Mouse (Mus musculus) heart, postnatal 0 days (tissue): ENCODE measurements around the gene Fxyd5. TPM values are rescaled to one million over a fixed set of nuclear protein-coding genes. Genes with fewer than 3 reads are reported as not detected.

Experiments
- ATAC-seq: fragments of 200-750 bp; cut with Nextera tagmentation; 2 replicates; pipeline ENCODE4 v1.8.0; 2017; ENCODE audit warnings: low read depth, moderate number of reproducible peaks, moderate library complexity; ENCODE audit not compliant: insufficient read depth
- DNase-seq: peaks from one replicate; pipeline ENCODE4 v3.0.0-alpha.2; 2016; ENCODE audit warnings: low spot score
- H3K27ac ChIP-seq: fragments of 300-500 bp; sonication (generic); 2 replicates; pipeline ENCODE4 v1.5.1; 2014; ENCODE audit warnings: low read depth, mild to moderate bottlenecking
- H3K27me3 ChIP-seq: fragments of 300-500 bp; sonication (generic); 2 replicates; pipeline ENCODE4 v1.6.1; 2014; ENCODE audit warnings: low read length, mixed read lengths; ENCODE audit not compliant: control insufficient read depth, insufficient read depth
- H3K36me3 ChIP-seq: fragments of 300-500 bp; sonication (generic); replicated peaks from 2 replicates; pipeline ENCODE4 v1.6.1; 2014; ENCODE audit warnings: low read length, mixed read lengths; ENCODE audit not compliant: control insufficient read depth, insufficient read depth
- H3K4me1 ChIP-seq: fragments of 300-500 bp; sonication (generic); 2 replicates; pipeline ENCODE4 v1.6.1; 2014; ENCODE audit warnings: antibody characterized with exemption; ENCODE audit not compliant: control insufficient read depth, insufficient read depth
- H3K4me2 ChIP-seq: fragments of 300-500 bp; sonication (generic); 2 replicates; pipeline ENCODE4 v1.6.1; 2014; ENCODE audit warnings: low read depth, mild to moderate bottlenecking, low read length, moderate library complexity
- H3K4me3 ChIP-seq: fragments of 300-500 bp; sonication (generic); 2 replicates; pipeline ENCODE4 v1.5.1; 2014; ENCODE audit warnings: low read depth, low read length
- H3K9ac ChIP-seq: fragments of 300-500 bp; sonication (generic); replicated peaks from 2 replicates; pipeline ENCODE4 v1.6.1; 2014; ENCODE audit warnings: low read depth, low read length, mixed read lengths
- H3K9me3 ChIP-seq: fragments of 300-500 bp; sonication (generic); replicated peaks from 2 replicates; pipeline ENCODE4 v1.6.1; 2016; ENCODE audit warnings: low read length; ENCODE audit not compliant: control insufficient read depth
- CTCF ChIP-seq: IDR thresholded peaks from 2 replicates; pipeline ENCODE4 v1.5.1; 2016; ENCODE audit warnings: antibody characterized with exemption, control low read depth, low read depth
- EP300 ChIP-seq: IDR thresholded peaks from 2 replicates; pipeline ENCODE4 v1.6.1; 2016; ENCODE audit warnings: antibody characterized with exemption, low read depth
- WGBS: fragments of 180-500 bp; shearing (Covaris S2); extraction: QIAGEN DNeasy Blood & Tissue Kit; methylation state at CpG from one replicate; pipeline ENCODE4 v1.1.7; 2014; 5-methylcytosine and 5-hydroxymethylcytosine counted together
- polyA plus RNA-seq: library from polyadenylated mRNA; unstranded; fragments of >200 nt; fragmentation: Nextera tagmentation; extraction: Ambion mirVana; gene quantifications from 2 replicates; pipeline ENCODE4 v1.2.1, GENCODE M21; 2015
- total RNA-seq: library from RNA; depleted of rRNA; stranded (reverse); fragments of >200 nt; gene quantifications from 2 replicates; pipeline ENCODE4 v1.2.3, GENCODE M21; 2014; ENCODE audit warnings: low replicate concordance

Gene Fxyd5
- total and polyA plus RNA-seq, 2 experiments from 2014 or later: 46.4 to 69.7 TPM

DNA sequence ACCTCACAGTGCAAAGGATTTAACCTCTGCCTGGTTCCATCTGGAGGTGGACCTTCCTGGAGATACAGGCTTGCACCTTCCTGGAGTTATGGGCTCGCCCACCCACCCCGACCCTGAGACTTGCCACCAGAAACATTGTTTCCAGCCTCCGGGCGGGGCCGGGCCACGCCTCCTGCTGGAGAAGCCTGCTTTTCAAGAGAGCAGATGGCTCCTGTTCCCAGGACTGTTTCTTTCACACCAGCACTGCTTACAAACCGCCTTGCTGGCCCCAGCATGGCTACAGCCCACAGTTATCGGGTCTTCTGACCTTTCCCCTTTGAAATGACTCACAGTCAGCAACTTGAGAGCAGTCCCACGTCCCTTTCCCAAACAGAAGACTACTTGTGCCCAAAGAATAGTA lies 30.0 kb upstream of the Fxyd5 start:
- TF ChIP-seq EP300 (no peak), CTCF (no peak)
- DNase-seq: no peak
- Histone ChIP-seq H3K9ac (no peak overlapping the region), H3K27ac (no peak overlapping the region), H3K4me1 (no peaks in the 10 kb centered on the region), H3K4me2 (no peak overlapping the region), H3K36me3 (no peaks in the 10 kb centered on the region), H3K4me3 (no peak overlapping the region), H3K27me3 (no peaks in the 10 kb centered on the region), H3K9me3 (no peaks in the 10 kb centered on the region)
- no peak for ATAC-seq
- 55% methylated on average over 9 of the region's 9 CpGs for WGBS

- H3K27me3 ChIP-seq: no peaks in the 10 kb centered on the region
- H3K27ac ChIP-seq: no peak overlapping the region
- H3K4me2 ChIP-seq: no peak overlapping the region
- no peaks in the 10 kb centered on the region for H3K4me1 ChIP-seq
- no peak for ATAC-seq
- no peak for DNase-seq
- whole genome bisulfite sequencing: 77% methylated on average over 6 of the region's 6 CpGs
- no peaks in the 10 kb centered on the region for H3K36me3 ChIP-seq
- no peak overlapping the region for H3K9ac ChIP-seq
- TF ChIP-seq EP300: no peak
- no peak for TF ChIP-seq CTCF
- no peaks in the 10 kb centered on the region for H3K9me3 ChIP-seq
- H3K4me3 ChIP-seq: no peak overlapping the region
Measured at GRCm38 (mm10) chr7:31070324-31070723, 28.0 kb upstream of the Fxyd5 start.

- no peaks in the 10 kb centered on the region for H3K27me3 ChIP-seq
- DNase-seq (no peak), ATAC-seq (no peak)
- H3K9me3 ChIP-seq: no peaks in the 10 kb centered on the region
- H3K27ac ChIP-seq: no peak overlapping the region
- H3K4me1 ChIP-seq: no peaks in the 10 kb centered on the region
- H3K4me2 ChIP-seq: no peak overlapping the region
- 75% methylated on average over 14 of the region's 14 CpGs for WGBS
- no peak for TF ChIP-seq CTCF
- TF ChIP-seq EP300: no peak
- H3K36me3 ChIP-seq: no peaks in the 10 kb centered on the region
- H3K4me3 ChIP-seq: no peak overlapping the region
- H3K9ac ChIP-seq: no peak overlapping the region
Measured at GRCm38 (mm10) chr7:31069491-31069890, 27.2 kb upstream of the Fxyd5 start.

DNA sequence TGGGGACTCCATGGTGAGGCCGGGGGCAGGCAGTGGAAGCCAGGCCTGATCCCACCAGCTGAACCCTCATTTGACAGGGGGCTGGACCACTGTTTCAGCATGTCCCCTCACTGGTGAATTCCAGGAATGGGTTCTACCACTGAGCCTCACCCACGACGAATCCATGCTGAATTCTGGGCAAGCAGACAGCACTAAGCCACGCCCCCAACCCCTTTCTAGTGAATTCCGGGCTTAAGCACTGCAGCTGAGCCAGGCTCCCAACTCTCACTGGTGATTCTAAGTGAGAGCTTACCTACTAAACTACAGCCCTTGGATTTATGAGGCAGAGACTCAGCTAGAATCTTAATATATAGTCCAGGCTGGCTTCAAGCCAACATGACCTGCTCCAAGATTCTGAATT lies 25.6 kb upstream of the Fxyd5 start:
- no peak overlapping the region for H3K4me2 ChIP-seq
- DNase-seq (no peak), ATAC-seq (no peak)
- H3K4me1 ChIP-seq: no peaks in the 10 kb centered on the region
- no peak overlapping the region for H3K4me3 ChIP-seq
- H3K27me3 ChIP-seq: no peaks in the 10 kb centered on the region
- no peaks in the 10 kb centered on the region for H3K36me3 ChIP-seq
- no peaks in the 10 kb centered on the region for H3K9me3 ChIP-seq
- no peak for TF ChIP-seq CTCF
- no peak for TF ChIP-seq EP300
- WGBS: 30% methylated on average over 5 of the region's 5 CpGs
- H3K9ac ChIP-seq: no peak overlapping the region
- no peak overlapping the region for H3K27ac ChIP-seq

- no peaks in the 10 kb centered on the region for H3K36me3 ChIP-seq
- whole genome bisulfite sequencing: 70% methylated on average over 12 of the region's 12 CpGs
- H3K9ac ChIP-seq: no peak overlapping the region
- no peaks in the 10 kb centered on the region for H3K9me3 ChIP-seq
- no peaks in the 10 kb centered on the region for H3K4me1 ChIP-seq
- H3K27ac ChIP-seq: no peak overlapping the region
- no peak overlapping the region for H3K4me3 ChIP-seq
- ATAC-seq (no peak), DNase-seq (no peak)
- H3K27me3 ChIP-seq: no peaks in the 10 kb centered on the region
- no peak for TF ChIP-seq CTCF
- TF ChIP-seq EP300: no peak
- no peak overlapping the region for H3K4me2 ChIP-seq
Measured at GRCm38 (mm10) chr7:31063074-31063560, 20.8 kb upstream of the Fxyd5 start.

GRCm38 (mm10) chr7:31060621-31061010 lies 18.3 kb upstream of the Fxyd5 start:
- Histone ChIP-seq H3K4me3 (no peak overlapping the region), H3K9ac (no peak overlapping the region), H3K4me1 (no peaks in the 10 kb centered on the region), H3K36me3 (no peaks in the 10 kb centered on the region), H3K9me3 (no peaks in the 10 kb centered on the region), H3K4me2 (no peak overlapping the region), H3K27me3 (no peaks in the 10 kb centered on the region), H3K27ac (no peak overlapping the region)
- 87% methylated on average over 7 of the region's 7 CpGs for WGBS
- ATAC-seq (no peak), DNase-seq (no peak)
- TF ChIP-seq CTCF: no peak
- TF ChIP-seq EP300: no peak
